Mouse (Mus musculus) adrenal gland, postnatal 10 days (tissue): ENCODE measurements around the gene Etv1. TPM values are rescaled to one million over a fixed set of nuclear protein-coding genes. Genes with fewer than 3 reads are reported as not detected.
A peak's percentile ranks its signal among the peaks of the same experiment; 100 is the strongest.

Experiments used
- DNase-seq: peaks from one replicate; pipeline ENCODE4 v3.0.0; 2021; ENCODE audit warnings: mixed read lengths
- long read RNA-seq, 2 experiments: library from polyadenylated mRNA; stranded (forward); transcript quantifications; one replicate each; pipeline ENCODE4 v2.0.0; 2021
- total RNA-seq, 2 experiments: library from RNA; stranded (reverse); gene quantifications; 2 replicates each; pipeline ENCODE4 v1.2.3; 2021

The Etv1 gene
- total RNA-seq: 10 to 100 TPM; 33.4 to 42.8 TPM
- long read RNA-seq, experiment 1, full-length matches to known transcripts: 4 of 17 reads
- long read RNA-seq, experiment 1, partial matches to known transcripts: 8 of 17 reads
- long read RNA-seq, experiment 1, other reads (novel, unspliced or antisense): 5 of 17 reads
- long read RNA-seq, experiment 2, partial matches to known transcripts: 2 of 3 reads
- long read RNA-seq, experiment 2, other reads (novel, unspliced or antisense): 1 of 3 reads

DNA sequence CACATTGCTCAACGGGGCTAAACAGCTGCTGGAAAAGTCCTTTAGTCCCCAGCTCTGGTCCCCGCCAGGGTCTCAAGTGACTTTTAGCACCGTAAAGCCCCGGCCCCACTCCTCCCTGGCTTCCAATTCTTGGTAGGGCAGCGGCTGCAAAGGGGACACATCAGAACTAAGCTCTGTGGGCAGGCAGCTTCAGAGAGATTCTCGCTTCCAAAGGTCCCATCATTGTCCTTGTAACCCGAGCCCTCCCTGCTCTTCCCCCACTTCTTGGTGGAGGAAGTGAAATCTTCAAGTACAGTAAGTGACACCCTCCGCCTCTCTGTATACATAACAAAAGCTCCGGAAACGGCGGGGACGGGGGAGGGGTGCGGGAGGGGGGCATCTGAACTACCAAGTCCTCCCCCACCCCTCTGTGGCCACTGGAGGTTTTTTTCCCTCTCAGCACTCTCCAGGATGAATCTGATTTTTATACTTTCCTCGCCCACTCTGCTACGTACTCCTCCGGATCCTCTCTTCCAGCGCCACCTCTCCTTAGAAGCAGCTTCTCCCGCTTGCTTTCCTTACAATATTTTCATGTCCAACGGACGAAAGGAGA, at the start of gene Etv1:
TSS of gene Etv1 (plus strand) at position 195 of the 592 bp plus-strand sequence.
- peak; percentile 74 for DNase-seq

DNA sequence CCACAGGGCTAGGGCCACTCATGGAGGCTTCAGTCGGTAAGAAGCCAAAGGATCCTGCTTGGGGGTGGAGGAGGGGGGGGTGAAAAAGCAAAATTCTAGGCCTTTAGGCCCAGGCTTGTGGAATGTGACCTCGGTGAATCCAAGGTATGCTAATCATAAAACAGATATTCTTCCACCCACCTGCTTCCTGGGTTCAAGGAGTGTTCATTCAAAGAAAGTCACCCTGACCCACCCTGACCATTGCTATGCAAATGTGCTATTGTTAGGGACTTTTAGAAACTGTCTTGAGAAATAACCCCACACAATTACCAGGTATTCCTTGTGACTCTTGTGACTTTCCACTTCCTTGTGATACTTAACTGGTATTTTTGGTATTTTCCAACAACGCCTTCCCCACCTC, 49.5 kb upstream of the Etv1 start:
- no peak for DNase-seq

DNA sequence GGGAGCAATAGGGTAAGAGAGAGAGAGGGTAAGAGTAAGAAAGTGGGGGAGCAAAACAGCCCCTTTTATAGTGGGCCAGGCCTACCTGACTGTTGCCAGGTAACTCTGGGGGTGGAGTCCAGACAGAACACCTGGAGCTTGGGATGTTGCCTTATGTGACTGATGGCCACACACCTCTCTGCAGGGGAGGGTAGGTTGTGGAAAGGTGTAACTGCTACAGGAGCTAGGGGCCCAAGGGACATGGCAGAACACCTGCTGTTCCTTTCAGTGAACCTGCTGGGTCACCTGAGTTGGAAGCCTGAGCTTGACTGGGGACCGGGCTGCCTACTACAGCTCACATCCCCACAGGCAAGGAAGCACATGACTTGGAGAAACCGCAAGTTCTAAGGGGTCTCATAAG, 48.4 kb upstream of the Etv1 start:
- no peak for DNase-seq

DNA sequence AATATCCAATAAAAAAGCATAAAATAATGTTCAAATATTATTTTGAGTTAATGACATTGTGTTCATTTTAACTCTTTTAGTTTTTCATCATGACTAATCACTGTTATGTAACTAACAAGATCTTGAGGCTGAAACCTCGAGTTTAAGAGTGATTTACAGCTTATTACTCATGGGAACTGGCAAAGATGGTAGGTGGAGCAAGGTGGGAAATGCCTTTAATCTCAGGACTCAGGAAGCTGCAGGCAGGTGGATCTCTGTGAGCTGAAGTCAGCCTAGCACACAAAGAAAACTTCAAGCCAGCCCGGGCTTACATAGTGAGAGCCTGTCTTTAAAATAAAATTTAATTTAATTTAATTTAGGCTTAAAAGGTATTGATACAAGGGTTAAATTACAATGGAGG, 19.9 kb upstream of the Etv1 start:
- DNase-seq: no peak

DNA sequence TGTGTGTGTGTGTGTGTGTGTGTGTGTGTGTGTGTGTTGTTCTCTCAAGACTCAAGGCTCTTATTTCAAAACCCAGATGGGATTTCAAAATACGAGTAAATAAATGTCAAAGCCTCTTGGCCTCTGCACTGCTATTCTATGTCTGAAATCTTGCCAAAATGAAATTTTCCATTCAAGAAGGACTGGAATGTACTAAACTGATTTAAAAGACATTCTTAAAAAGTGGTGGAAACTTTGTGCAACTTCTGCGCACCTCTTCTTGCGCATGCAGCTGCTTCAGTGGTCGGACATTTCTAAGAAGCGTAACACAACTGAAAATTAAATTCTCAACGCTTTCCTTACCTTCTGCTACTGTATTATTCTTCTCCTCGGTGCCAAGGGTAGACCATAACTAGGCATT, 1.9 kb upstream of the Etv1 start:
- DNase-seq: peak; percentile 48

DNA sequence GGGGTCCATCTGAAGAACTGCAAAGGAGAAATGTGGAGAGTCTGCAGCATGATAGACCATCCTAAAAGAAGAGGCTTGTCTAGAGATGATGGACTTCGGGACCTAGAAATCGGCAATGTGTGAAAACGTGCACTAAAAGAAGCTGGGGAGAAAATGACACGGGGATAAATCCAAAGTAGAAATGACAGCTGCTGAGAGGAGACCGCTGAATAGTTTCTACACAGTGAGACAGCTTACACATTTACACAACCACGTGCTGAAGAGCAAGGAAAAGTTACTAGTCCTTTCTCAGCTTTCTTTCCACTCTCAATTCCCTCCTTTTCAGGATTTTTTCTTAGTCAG, 1.3 kb upstream of the Etv1 start:
- DNase-seq: no peak

DNA sequence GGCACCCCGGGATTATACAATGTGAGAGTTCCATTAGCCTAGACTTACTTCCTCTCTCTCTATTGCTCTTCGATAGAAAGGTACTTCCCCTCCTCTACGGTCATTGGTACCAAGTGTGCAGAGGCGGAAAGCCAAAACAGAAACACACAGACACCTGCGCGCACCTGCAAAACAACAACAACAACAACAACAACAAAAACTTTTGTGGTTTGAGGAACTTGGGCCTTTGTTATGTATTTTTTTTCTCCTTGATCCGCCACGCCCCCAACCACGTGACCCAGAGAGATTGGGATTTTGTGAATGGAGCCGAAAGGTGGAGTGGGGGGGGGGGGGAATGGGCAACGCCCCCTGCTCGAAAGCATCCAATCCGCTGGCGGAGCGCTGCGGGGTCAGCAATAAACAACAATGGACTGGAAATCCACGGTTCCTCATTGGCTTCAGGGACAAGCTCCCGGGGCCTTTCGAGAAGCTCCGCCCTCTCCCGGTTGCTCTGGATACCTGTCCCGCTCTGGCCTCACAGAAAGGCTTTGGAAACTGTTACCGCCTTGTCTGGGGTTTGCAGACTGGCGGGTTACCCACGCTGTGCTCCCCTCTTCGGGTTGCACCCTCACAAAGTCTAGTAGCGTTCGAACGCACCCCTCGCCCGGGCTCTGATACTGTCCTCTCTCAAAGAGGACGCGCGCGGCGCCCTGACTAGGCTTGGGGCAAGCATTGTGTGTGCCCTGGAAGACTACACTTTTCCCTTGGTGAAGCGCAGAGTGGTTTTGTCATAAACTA, 693 bp upstream of the Etv1 start:
- peak; percentile 92 for DNase-seq

DNA sequence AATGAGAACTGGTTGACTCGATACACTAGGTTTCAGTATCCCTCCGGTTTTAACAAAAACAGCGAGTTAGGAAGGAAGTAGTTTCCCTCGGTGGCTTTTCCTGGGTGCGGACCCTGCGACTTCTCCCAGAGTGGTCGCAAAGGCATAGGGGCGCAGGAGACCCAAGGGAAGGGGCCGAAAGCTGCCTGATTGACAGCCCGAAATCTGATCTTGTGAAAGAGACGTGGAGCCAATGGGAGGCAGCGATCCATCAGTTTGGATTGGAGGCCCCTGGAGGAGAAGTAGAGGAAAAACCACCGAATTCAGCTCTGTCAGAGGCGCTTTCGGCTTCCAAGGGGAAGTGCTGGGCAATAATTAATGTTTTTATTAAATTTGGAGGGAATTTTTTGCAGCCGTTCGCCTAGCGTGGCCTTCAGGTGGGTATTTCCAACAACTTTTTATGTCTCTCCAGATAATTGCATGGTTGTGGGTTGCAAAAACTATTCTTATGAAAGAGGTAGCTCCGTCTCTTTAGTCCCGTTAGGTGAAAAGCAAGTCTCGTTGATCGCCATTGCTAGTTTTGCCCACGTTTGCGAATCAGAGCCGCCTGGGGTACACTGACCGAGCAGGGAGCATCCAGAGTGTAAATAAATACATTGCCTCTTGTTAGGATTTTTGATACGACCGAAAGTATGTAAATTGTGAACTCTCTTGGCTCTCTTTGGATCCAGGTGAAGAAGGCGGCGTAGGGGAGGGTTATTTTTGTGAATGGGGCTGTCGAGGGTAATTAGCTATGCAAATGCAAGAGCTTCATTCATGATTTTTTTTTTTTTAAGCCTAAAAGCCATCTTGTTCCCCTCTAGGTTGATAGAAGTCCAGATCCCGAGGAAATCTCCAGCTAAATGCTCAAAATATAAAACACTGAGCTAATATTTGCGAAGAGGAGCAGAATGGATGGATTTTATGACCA, 1.1 kb downstream of the Etv1 start:
- peak; percentile 79 for DNase-seq

DNA sequence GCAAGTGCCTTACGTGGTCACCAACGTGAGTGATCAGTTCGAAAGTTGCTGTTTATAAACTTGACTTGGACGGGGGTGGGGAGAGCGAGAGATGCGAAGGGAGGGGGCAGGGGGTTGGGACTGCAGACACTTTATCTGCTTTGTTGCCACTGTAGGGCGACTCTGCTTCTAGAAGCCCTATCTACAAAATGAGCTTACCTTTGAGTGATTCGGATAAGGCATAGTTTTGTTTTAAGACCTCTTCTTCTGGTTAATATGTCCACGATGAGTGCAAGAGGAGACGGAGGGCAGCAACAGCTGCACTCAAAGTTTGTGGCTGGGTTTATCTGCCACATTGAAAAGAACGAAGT, 1.8 kb downstream of the Etv1 start:
- DNase-seq: peak; percentile 60

DNA sequence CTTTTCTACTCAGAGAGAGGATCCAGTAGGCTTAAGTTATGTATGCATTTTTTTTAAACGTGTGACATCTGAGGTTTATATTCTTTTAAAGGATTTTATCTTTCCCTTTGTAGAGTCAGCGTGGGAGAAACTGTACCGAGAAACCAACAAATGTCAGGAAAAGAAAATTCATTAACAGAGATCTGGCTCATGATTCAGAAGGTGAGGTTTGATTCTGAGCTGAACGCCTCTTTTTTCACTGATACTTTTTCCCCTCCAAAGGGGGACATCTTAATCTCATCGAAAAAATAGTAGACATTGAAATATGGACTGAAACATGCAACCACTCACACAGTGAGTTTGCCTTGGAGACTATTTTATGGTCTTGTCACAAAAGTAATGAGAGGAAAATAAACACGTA, 2.5 kb downstream of the Etv1 start:
- no peak for DNase-seq

DNA sequence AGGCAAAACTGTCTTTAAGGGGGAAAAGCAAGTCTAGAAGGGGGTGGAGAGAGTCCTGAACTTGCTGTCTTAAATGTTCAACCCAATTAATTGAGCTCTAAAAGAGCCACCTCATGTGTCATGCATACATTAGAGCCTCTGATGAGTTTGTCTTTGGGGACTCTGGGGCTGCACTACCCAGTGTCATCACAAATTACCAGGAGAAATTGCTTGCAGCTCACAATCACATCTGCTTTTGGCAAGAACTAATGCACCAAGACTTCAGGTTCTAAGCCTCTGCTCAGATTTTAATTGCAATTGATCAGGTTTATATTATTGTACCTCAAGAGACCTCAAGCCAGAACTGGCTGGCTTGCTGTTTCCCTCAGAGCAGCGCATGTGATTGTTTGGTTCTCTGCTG, 4.1 kb downstream of the Etv1 start:
- DNase-seq: no peak

DNA sequence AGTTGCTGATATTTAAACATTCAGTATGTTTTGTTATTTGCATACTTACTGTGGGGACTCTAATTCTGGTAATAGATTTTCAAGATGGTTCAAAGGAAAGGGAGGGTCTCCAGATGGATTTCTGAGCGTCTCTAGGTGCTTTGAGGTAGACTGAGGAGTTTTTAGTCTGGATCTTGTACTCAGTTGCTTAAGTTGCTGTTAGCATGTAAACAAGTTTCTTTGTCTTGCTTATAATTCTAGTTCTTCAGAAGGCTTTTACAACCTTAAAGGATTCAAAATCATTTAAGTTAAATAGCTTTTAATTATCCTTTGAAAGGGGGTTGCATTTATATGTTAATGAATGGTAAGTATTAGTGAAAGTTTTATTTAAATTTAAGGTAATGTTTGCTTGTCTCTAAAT, 5.0 kb downstream of the Etv1 start:
- DNase-seq: no peak

DNA sequence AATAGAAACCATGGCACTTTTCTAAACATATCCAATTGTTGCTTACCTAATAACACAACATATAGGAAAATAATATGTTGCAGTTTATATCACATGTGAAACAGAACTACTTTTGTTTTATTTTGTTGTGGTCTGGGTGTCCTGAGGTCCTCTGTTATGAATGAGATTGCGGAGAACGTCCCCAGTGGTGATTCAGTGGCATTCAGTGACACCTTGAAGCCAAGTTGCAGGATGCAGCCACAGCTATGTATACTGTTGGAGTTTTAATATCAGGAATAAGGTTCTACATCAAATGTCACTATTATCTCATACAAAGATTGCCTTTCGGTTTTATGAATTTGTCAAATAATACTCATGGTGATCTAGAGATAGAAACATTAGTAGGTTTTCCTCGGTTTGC, 7.4 kb downstream of the Etv1 start:
- DNase-seq: no peak

DNA sequence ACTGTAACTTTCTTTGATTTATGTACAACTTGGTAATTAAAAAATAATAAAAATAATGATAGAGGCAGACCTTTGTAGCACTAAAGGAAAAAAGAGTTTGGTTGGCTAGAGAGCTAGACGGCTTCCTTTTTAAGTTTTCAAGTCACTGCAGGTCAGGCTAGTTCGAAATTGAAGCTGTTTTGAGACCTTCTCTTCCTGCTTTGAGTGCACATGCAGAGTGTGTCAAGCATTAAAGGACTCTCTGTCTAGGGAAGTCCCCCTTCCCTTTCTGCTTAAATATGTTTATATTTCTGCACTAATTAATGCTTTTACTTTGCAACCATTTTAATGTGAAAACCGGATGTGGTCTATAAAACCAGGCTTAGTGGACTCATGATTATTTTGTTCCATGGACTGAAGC, 8.5 kb downstream of the Etv1 start:
- DNase-seq: no peak

DNA sequence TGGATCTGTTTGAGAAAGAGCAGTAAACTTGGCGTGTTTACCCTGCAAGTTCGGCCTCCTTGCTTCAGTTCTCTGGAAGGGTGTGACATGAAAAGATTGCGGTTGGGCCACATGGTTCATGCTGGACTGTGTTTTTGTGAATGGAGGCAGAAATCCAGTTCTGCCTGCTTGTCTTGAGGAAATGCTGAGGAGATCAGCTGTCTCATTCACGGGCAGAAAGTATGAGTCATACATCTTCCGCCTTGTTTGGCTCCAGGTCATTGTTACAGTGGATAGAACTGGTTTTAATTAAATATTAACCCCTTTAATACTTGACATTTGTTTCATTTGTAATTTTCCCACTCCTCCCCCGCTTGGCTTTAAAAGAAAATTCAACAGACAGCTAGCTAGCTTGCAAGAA, 9.4 kb downstream of the Etv1 start:
- DNase-seq: peak; percentile 12

DNA sequence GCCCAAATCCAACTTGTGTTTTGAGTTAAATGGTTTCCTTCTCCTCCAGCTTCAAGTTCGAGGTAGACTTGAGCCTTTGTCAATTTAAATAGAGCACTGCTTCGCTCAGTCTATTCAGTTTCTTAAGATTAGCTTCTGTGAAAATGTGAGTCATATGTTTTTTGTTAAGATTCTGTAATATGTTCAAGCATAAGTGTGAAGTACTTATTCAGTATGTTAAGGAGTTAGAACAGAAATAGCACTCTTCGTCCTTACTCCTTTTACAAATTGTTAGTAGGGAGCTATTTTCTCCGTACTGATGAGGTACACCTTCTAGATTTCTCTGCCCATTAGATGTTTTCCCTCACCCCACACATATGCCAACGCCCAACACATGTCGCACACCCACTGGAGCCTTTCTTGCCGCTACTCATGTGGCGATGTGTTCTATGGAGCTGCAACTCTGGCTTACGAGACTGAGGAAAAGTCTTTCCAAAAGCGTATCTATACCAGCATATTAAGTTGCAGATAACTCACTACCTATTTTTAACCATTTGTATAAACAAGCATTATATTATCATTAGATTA, 10.7 kb downstream of the Etv1 start:
- DNase-seq: no peak

DNA sequence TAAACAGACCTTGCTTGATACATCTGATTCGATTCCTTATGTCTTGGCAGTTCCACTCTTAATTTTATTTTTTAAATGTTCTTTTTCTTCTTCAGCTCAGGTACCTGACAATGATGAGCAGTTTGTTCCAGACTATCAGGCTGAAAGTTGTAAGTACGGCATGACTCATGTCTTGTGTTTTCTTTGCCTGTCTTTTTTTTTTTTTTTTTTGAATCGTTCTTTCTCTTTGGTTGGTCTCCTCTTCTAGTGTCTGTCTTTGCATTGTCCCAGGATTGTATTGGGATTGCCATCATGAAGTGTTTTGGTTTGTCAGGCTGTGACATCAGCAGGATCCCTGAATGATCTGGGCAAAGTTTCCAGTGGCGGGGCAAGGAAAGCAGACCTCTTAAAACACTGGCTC, 13.9 kb downstream of the Etv1 start:
- no peak for DNase-seq

DNA sequence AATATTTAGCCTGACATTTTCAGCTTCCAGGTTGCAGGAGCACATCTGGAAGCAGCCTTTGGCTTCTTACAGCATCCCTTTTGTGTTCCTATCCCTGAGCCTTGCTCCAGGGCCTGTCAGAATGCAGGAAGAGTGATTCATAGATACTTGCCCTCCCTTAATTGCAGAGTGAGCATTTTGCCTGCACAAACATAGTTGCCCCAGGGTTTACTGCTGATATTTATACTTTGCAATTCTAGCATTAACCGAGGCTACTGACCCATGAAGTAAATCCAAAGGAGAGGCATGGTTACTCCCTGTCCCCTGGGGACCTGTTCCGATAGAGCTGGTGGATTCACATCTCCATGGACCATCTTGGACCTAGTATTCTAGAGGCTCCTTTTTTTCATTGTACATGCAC, 14.5 kb downstream of the Etv1 start:
- no peak for DNase-seq

DNA sequence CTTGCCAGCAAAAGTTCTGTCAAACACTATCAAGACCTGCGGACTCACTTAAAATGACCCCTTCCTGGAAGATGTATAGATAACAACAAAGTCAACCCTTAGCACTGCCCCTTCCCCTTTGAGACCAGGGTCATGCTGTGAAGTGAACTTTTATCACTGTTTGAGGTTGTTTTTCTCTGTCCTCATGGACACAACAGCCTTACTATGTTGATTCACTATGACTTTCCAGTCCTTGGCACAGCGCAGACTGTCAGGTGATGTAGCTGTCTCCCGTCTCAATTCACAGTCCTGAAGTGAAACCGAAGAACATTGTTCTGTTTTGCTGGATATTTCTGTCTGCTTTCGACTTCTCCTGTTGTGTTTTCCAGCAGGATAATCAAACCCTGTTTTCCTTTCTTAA, 27.9 kb downstream of the Etv1 start:
- DNase-seq: peak; percentile 58

DNA sequence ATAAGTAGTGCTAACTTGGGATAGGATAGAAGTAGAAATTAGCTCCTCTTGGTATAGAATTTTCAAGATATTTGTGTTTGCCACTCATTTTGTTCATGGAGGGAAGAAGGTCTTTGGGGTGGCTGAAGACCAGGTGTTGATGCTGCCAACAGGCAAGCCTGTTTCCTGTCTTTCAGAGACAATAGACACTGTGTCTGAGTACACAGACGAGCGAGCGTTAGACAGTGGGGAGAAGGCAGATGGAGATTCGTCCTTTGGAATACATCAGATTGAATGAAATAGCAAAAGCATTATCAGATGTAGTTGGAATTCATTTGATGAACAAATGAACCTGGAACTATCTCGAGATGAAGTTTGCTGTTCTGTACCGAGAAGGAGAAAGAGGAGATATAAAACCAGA, 33.2 kb downstream of the Etv1 start:
- DNase-seq: no peak

DNA sequence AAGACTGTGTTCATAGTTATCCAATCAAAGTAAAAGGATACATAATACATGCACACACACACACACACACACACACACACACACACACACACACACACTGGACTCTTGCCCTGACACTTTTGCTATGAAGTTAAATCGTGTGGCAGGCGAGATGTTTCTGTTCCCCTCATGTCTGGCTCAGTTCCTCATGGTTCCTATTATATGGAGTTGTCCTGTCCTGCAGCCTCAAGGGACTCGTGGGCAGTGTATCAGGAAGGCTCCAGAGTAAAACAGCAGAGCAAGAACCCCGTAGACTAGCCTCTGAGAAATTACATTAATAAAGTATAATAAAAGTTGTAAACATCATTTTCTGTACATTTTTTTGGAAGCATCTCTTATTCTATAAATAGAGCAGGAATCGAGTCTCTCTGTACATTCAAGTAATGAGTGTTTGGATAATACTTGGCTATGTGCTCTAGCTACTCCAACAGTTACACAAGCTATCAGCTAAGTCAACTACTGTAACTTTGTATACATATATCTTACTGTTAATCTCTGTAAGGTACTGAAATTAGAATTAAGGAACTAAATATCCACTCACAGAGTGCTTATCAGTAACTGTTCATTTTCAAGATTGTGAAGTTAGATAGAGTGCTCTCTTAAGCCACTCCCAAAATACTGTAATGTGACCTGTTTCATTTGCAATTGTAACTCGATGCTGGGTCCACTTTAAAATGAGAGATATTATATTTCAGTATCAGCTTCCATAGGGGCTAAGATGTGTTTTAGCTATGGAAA, 35.0 kb downstream of the Etv1 start:
- no peak for DNase-seq

DNA sequence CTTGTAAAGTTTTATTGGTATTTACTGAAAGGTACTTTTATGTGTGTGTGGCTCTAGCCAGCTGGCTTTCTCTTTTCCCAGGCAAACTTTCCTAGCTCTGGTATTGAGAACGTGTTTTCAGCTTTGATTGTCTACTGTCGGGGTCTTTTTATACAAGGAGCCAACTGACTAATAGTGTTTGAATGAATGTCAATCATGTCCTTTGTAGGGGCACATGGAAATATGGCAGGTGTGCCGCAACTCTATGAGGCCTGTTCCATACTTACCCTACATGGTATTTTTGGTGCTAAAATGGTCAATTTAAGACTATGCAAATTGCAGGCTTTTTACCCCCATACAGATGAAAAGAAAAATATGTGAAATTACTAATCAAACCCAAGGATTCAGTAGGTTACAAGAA, 37.1 kb downstream of the Etv1 start:
- DNase-seq: no peak
